Mouse (Mus musculus) small intestine, adult 2 months (tissue): ENCODE data around the gene Tcea3.

Experiments
- CTCF ChIP-seq: fragments of 200-500 bp; IDR thresholded peaks from 2 replicates; pipeline ENCODE4 v1.5.1; 2012; ENCODE audit warnings: low read depth, mild to moderate bottlenecking, control low read depth, inconsistent platforms, low read length, moderate library complexity, mixed read lengths; ENCODE audit not compliant: insufficient replicate concordance, insufficient read length; ENCODE audit errors: extremely low read depth
- POLR2A ChIP-seq: fragments of 200-500 bp; IDR thresholded peaks from 2 replicates; pipeline ENCODE4 v1.6.1; 2012; ENCODE audit warnings: low read depth, mild to moderate bottlenecking, control low read depth, inconsistent platforms, low read length, moderate library complexity

DNA sequence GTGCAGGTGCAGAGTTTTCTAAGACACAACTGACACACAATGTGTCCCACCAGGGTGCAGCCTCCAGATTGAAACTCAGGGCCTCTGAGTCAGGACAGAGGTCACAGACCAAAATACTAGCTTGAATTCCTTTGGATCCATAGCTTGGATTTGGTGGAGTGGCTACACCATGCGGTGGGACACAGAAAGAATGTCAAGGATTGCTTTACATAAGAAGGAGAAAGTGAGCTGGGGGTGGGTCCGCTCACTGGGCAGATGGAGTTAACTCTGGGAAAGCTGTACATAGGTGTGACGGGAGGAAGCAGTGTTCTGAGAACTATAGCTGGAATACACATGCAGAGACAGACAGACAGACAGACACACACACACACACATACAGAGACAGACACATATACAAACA, 12.4 kb downstream of the Tcea3 start:
- TF ChIP-seq CTCF (no peak), POLR2A (no peak)
